Mouse (Mus musculus): Measurements from ENCODE around the gene Gm14406. TPM values are rescaled to one million over a fixed set of nuclear protein-coding genes. Genes with fewer than 3 reads are reported as not detected.
"Not testable (repeated sequence)": the region's sequence is repeated elsewhere in the genome, so short reads cannot be mapped to it uniquely, and the experiment has no call there.

Gene Gm14406
- total RNA-seq (2012; rRNA removed) (0.89 and 0.92 TPM in 2 replicates), polyA plus RNA-seq (2012; ENCODE audit: insufficient read depth in 1 of 2, insufficient read length in 2 of 2, low read depth in 1 of 2, low replicate concordance in 2 of 2, missing spikeins in 1 of 2) (not detected)

- peak; percentile 3 for DNase-seq (ENCODE audit: low read depth, low spot score)
- not testable (repeated sequence) for H3K27me3 ChIP-seq (ENCODE audit: control insufficient read depth in 1 of 2, insufficient read depth in 2 of 2, low read length in 2 of 2); H3K36me3 ChIP-seq (ENCODE audit: control insufficient read depth in 1 of 2, insufficient read depth in 2 of 2, low read length in 2 of 2); H3K27ac ChIP-seq (ENCODE audit: control insufficient read depth, low read depth, low read length); H3K9me3 ChIP-seq (replicated peaks; ENCODE audit: insufficient read depth, low read length); H3K79me2 ChIP-seq (ENCODE audit: control insufficient read depth, insufficient read depth, low read length, poor library complexity); H3K4me3 ChIP-seq (ENCODE audit: control insufficient read depth in 1 of 2, insufficient read depth in 1 of 2, low read depth in 2 of 2, low read length in 2 of 2); H3K4me1 ChIP-seq (ENCODE audit: control insufficient read depth in 1 of 2, insufficient read depth in 2 of 2, low read length in 2 of 2); H3K9ac ChIP-seq (ENCODE audit: control insufficient read depth, low read depth, low read length, poor library complexity, severe bottlenecking)
These were observed at the start of gene Gm14406 for GRCm38 (mm10) chr2:177577998-177578397. Gene Gm14406 (minus strand): TSS chr2:177578210.

- H3K4me3 ChIP-seq (ENCODE audit: control insufficient read depth in 1 of 2, insufficient read depth in 1 of 2, low read depth in 2 of 2, low read length in 2 of 2); H3K4me1 ChIP-seq (ENCODE audit: control insufficient read depth in 1 of 2, insufficient read depth in 2 of 2, low read length in 2 of 2); H3K79me2 ChIP-seq (ENCODE audit: control insufficient read depth, insufficient read depth, low read length, poor library complexity); H3K27ac ChIP-seq (ENCODE audit: control insufficient read depth, low read depth, low read length); H3K9me3 ChIP-seq (replicated peaks; ENCODE audit: insufficient read depth, low read length); DNase-seq (ENCODE audit: low read depth, low spot score); H3K9ac ChIP-seq (ENCODE audit: control insufficient read depth, low read depth, low read length, poor library complexity, severe bottlenecking); H3K27me3 ChIP-seq (ENCODE audit: control insufficient read depth in 1 of 2, insufficient read depth in 2 of 2, low read length in 2 of 2); H3K36me3 ChIP-seq (ENCODE audit: control insufficient read depth in 1 of 2, insufficient read depth in 2 of 2, low read length in 2 of 2): not testable (repeated sequence)
These were observed 2.9 kb downstream of the Gm14406 start for GRCm38 (mm10) chr2:177575141-177575540.

- not testable (repeated sequence) for H3K9ac ChIP-seq (ENCODE audit: control insufficient read depth, low read depth, low read length, poor library complexity, severe bottlenecking); H3K27ac ChIP-seq (ENCODE audit: control insufficient read depth, low read depth, low read length); H3K4me1 ChIP-seq (ENCODE audit: control insufficient read depth in 1 of 2, insufficient read depth in 2 of 2, low read length in 2 of 2); H3K9me3 ChIP-seq (replicated peaks; ENCODE audit: insufficient read depth, low read length); DNase-seq (ENCODE audit: low read depth, low spot score); H3K4me3 ChIP-seq (ENCODE audit: control insufficient read depth in 1 of 2, insufficient read depth in 1 of 2, low read depth in 2 of 2, low read length in 2 of 2); H3K27me3 ChIP-seq (ENCODE audit: control insufficient read depth in 1 of 2, insufficient read depth in 2 of 2, low read length in 2 of 2); H3K36me3 ChIP-seq (ENCODE audit: control insufficient read depth in 1 of 2, insufficient read depth in 2 of 2, low read length in 2 of 2); H3K79me2 ChIP-seq (ENCODE audit: control insufficient read depth, insufficient read depth, low read length, poor library complexity)
These were observed 18.6 kb downstream of the Gm14406 start for GRCm38 (mm10) chr2:177559365-177559764.

- not testable (repeated sequence) for H3K27ac ChIP-seq (ENCODE audit: control insufficient read depth, low read depth, low read length); H3K36me3 ChIP-seq (ENCODE audit: control insufficient read depth in 1 of 2, insufficient read depth in 2 of 2, low read length in 2 of 2); DNase-seq (ENCODE audit: low read depth, low spot score); H3K4me1 ChIP-seq (ENCODE audit: control insufficient read depth in 1 of 2, insufficient read depth in 2 of 2, low read length in 2 of 2); H3K4me3 ChIP-seq (ENCODE audit: control insufficient read depth in 1 of 2, insufficient read depth in 1 of 2, low read depth in 2 of 2, low read length in 2 of 2); H3K9ac ChIP-seq (ENCODE audit: control insufficient read depth, low read depth, low read length, poor library complexity, severe bottlenecking); H3K9me3 ChIP-seq (replicated peaks; ENCODE audit: insufficient read depth, low read length); H3K79me2 ChIP-seq (ENCODE audit: control insufficient read depth, insufficient read depth, low read length, poor library complexity); H3K27me3 ChIP-seq (ENCODE audit: control insufficient read depth in 1 of 2, insufficient read depth in 2 of 2, low read length in 2 of 2)
These were observed 22.7 kb downstream of the Gm14406 start for GRCm38 (mm10) chr2:177555261-177555660.

- not testable (repeated sequence) for H3K27me3 ChIP-seq (ENCODE audit: control insufficient read depth in 1 of 2, insufficient read depth in 2 of 2, low read length in 2 of 2); H3K79me2 ChIP-seq (ENCODE audit: control insufficient read depth, insufficient read depth, low read length, poor library complexity); H3K9ac ChIP-seq (ENCODE audit: control insufficient read depth, low read depth, low read length, poor library complexity, severe bottlenecking); H3K27ac ChIP-seq (ENCODE audit: control insufficient read depth, low read depth, low read length); H3K36me3 ChIP-seq (ENCODE audit: control insufficient read depth in 1 of 2, insufficient read depth in 2 of 2, low read length in 2 of 2); H3K9me3 ChIP-seq (replicated peaks; ENCODE audit: insufficient read depth, low read length); DNase-seq (ENCODE audit: low read depth, low spot score); H3K4me3 ChIP-seq (ENCODE audit: control insufficient read depth in 1 of 2, insufficient read depth in 1 of 2, low read depth in 2 of 2, low read length in 2 of 2); H3K4me1 ChIP-seq (ENCODE audit: control insufficient read depth in 1 of 2, insufficient read depth in 2 of 2, low read length in 2 of 2)
These were observed 40.3 kb downstream of the Gm14406 start for GRCm38 (mm10) chr2:177537717-177538116.

- H3K4me1 ChIP-seq (ENCODE audit: control insufficient read depth in 1 of 2, insufficient read depth in 2 of 2, low read length in 2 of 2); H3K79me2 ChIP-seq (ENCODE audit: control insufficient read depth, insufficient read depth, low read length, poor library complexity); H3K9me3 ChIP-seq (replicated peaks; ENCODE audit: insufficient read depth, low read length); H3K9ac ChIP-seq (ENCODE audit: control insufficient read depth, low read depth, low read length, poor library complexity, severe bottlenecking); DNase-seq (ENCODE audit: low read depth, low spot score); H3K36me3 ChIP-seq (ENCODE audit: control insufficient read depth in 1 of 2, insufficient read depth in 2 of 2, low read length in 2 of 2); H3K27ac ChIP-seq (ENCODE audit: control insufficient read depth, low read depth, low read length); H3K27me3 ChIP-seq (ENCODE audit: control insufficient read depth in 1 of 2, insufficient read depth in 2 of 2, low read length in 2 of 2); H3K4me3 ChIP-seq (ENCODE audit: control insufficient read depth in 1 of 2, insufficient read depth in 1 of 2, low read depth in 2 of 2, low read length in 2 of 2): not testable (repeated sequence)
These were observed 40.9 kb downstream of the Gm14406 start for GRCm38 (mm10) chr2:177537141-177537540.

All from MEL (cell line).